Mouse (Mus musculus) megakaryocyte, embryonic 14.5 days (primary cell): ENCODE results near the gene Cd300lg.

Experiments
- FLI1 ChIP-seq: IDR thresholded peaks from 2 replicates; pipeline ENCODE4 v1.6.1; 2012; ENCODE audit warnings: low read length, inconsistent platforms, mixed read lengths
- GATA1 ChIP-seq: IDR thresholded peaks from 3 replicates; pipeline ENCODE4 v1.6.1; 2012; ENCODE audit warnings: mixed read lengths, low read length, inconsistent platforms, borderline replicate concordance

DNA sequence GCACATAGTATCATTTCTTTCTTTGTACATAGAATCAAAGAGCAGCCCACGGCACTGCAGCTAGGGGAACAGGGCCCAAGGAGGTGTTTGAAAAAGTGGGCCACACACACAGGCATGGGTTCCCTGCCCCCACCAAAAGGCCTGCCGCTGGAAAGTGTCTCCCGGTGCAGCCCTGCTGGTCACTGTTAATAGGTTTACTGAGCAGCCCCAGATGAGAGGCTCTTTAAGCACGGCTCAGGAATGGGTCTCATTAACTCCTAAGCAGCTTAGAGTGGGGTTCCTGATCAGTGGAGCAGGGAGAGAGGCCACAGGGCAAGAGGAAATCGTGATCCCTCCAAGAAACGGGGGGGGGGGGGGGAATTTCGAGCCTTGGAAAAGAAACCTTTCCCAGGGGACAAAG, 42.9 kb downstream of the Cd300lg start:
- TF ChIP-seq FLI1 (no peak), GATA1 (no peak)
